Mouse (Mus musculus): ENCODE results near the gene Tmem35b. TPM values are rescaled to one million over a fixed set of nuclear protein-coding genes. Genes with fewer than 3 reads are reported as not detected.

Gene Tmem35b
- polyA plus RNA-seq, 1 experiment, result 2.2 TPM

- H3K4me3 ChIP-seq (replicated peaks), result no peak overlapping the region
- no peaks in the 10 kb centered on the region for H3K36me3 ChIP-seq (replicated peaks; ENCODE audit: low read length)
- peaks cover 41% of the 10 kb centered on the region for H3K27me3 ChIP-seq (replicated peaks)
- H3K9me3 ChIP-seq, result 0 out of 2 replicates have a peak, but pooled peaks cover 3% of the 10 kb centered on the region
- peaks cover 8% of the 10 kb centered on the region for H3K4me1 ChIP-seq
- TF ChIP-seq FLI1 (IDR thresholded peaks at IDR 0.05; ENCODE audit: low read length), result no peak
- no peak for TF ChIP-seq GATA1 (IDR thresholded peaks at IDR 0.05; ENCODE audit: borderline replicate concordance, low read length)
These were observed 40.4 kb downstream of the Tmem35b start for GRCm38 (mm10) chr4:127163926-127164325.

GRCm38 (mm10) chr4:127167096-127167495, 43.6 kb downstream of the Tmem35b start:
- Histone ChIP-seq H3K4me1 (peaks cover 19% of the 10 kb centered on the region), H3K27me3 (replicated peaks) (peaks cover 67% of the 10 kb centered on the region), H3K9me3 (0 out of 2 replicates have a peak, but pooled peaks cover 3% of the 10 kb centered on the region), H3K4me3 (replicated peaks) (no peak overlapping the region), H3K36me3 (replicated peaks; ENCODE audit: low read length) (no peaks in the 10 kb centered on the region)
- no peak for TF ChIP-seq GATA1 (IDR thresholded peaks at IDR 0.05; ENCODE audit: borderline replicate concordance, low read length)
- no peak for TF ChIP-seq FLI1 (IDR thresholded peaks at IDR 0.05; ENCODE audit: low read length)

DNA sequence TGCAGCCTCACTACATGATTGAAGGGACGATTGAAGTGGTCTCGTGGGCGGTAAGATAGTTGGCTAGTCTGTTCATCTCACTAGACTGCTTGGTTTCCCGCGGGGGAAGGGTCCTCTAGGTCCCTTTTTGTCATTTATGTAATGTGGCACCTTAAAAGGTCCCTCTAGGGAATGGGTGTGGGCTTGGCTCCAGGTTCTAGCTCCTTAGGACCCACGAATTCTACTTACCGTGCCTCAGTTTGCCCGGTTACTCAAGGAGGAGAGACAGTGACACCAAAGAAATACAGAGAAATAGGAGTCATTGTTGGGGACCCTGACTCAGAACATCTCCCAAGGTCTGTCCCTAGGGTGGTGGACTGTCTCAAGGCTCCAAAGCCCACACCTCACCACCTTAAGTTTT, 44.2 kb downstream of the Tmem35b start:
- Histone ChIP-seq H3K4me1 (peaks cover 19% of the 10 kb centered on the region), H3K9me3 (0 out of 2 replicates have a peak, but pooled peaks cover 3% of the 10 kb centered on the region), H3K4me3 (replicated peaks) (no peak overlapping the region), H3K27me3 (replicated peaks) (peaks cover 74% of the 10 kb centered on the region), H3K36me3 (replicated peaks; ENCODE audit: low read length) (no peaks in the 10 kb centered on the region)
- no peak for TF ChIP-seq FLI1 (IDR thresholded peaks at IDR 0.05; ENCODE audit: low read length)
- no peak for TF ChIP-seq GATA1 (IDR thresholded peaks at IDR 0.05; ENCODE audit: borderline replicate concordance, low read length)

- Histone ChIP-seq H3K9me3 (0 out of 2 replicates have a peak, but pooled peaks cover 3% of the 10 kb centered on the region), H3K4me1 (peaks cover 19% of the 10 kb centered on the region), H3K36me3 (replicated peaks; ENCODE audit: low read length) (no peaks in the 10 kb centered on the region), H3K27me3 (replicated peaks) (peaks cover 78% of the 10 kb centered on the region), H3K4me3 (replicated peaks) (peak overlapping the region; percentile 86)
- TF ChIP-seq GATA1 (IDR thresholded peaks at IDR 0.05; ENCODE audit: borderline replicate concordance, low read length) (no peak), FLI1 (IDR thresholded peaks at IDR 0.05; ENCODE audit: low read length) (no peak)
These were observed 44.9 kb downstream of the Tmem35b start for GRCm38 (mm10) chr4:127168211-127168913.

- H3K4me3 ChIP-seq (replicated peaks), result peak within 1 kb of the TSS; percentile 86
- TF ChIP-seq GATA1 (IDR thresholded peaks at IDR 0.05; ENCODE audit: borderline replicate concordance, low read length), result no peak
- no peak for TF ChIP-seq FLI1 (IDR thresholded peaks at IDR 0.05; ENCODE audit: low read length)
- H3K4me1 ChIP-seq, result peaks cover 19% of the 10 kb centered on the region
- H3K9me3 ChIP-seq, result 0 out of 2 replicates have a peak, but pooled peaks cover 3% of the 10 kb centered on the region
- H3K36me3 ChIP-seq (replicated peaks; ENCODE audit: low read length), result no peaks in the 10 kb centered on the region
- peaks cover 74% of the 10 kb centered on the region for H3K27me3 ChIP-seq (replicated peaks)
These were observed 45.4 kb downstream of the Tmem35b start, which contains the start of gene Dlgap3 for GRCm38 (mm10) chr4:127168914-127169345. Dlgap3 (plus strand) TSS chr4:127169204.

GRCm38 (mm10) chr4:127169346-127170221, 46.1 kb downstream of the Tmem35b start:
- TF ChIP-seq GATA1 (IDR thresholded peaks at IDR 0.05; ENCODE audit: borderline replicate concordance, low read length) (no peak), FLI1 (IDR thresholded peaks at IDR 0.05; ENCODE audit: low read length) (no peak)
- Histone ChIP-seq H3K36me3 (replicated peaks; ENCODE audit: low read length) (no peaks in the 10 kb centered on the region), H3K4me1 (peaks cover 19% of the 10 kb centered on the region), H3K9me3 (0 out of 2 replicates have a peak, but pooled peaks cover 3% of the 10 kb centered on the region), H3K27me3 (replicated peaks) (peaks cover 71% of the 10 kb centered on the region), H3K4me3 (replicated peaks) (peak overlapping the region; percentile 86)

- no peaks in the 10 kb centered on the region for H3K36me3 ChIP-seq (replicated peaks; ENCODE audit: low read length)
- H3K4me3 ChIP-seq (replicated peaks), result no peak overlapping the region
- TF ChIP-seq GATA1 (IDR thresholded peaks at IDR 0.05; ENCODE audit: borderline replicate concordance, low read length) (no peak), FLI1 (IDR thresholded peaks at IDR 0.05; ENCODE audit: low read length) (no peak)
- peaks cover 19% of the 10 kb centered on the region for H3K4me1 ChIP-seq
- 0 out of 2 replicates have a peak, but pooled peaks cover 3% of the 10 kb centered on the region for H3K9me3 ChIP-seq
- peaks cover 69% of the 10 kb centered on the region for H3K27me3 ChIP-seq (replicated peaks)
These were observed 47.4 kb downstream of the Tmem35b start for GRCm38 (mm10) chr4:127170866-127171265.

GRCm38 (mm10) chr4:127171341-127171905, 47.9 kb downstream of the Tmem35b start:
- TF ChIP-seq FLI1 (IDR thresholded peaks at IDR 0.05; ENCODE audit: low read length) (no peak), GATA1 (IDR thresholded peaks at IDR 0.05; ENCODE audit: borderline replicate concordance, low read length) (no peak)
- no peaks in the 10 kb centered on the region for H3K36me3 ChIP-seq (replicated peaks; ENCODE audit: low read length)
- peaks cover 70% of the 10 kb centered on the region for H3K27me3 ChIP-seq (replicated peaks)
- 0 out of 2 replicates have a peak, but pooled peaks cover 3% of the 10 kb centered on the region for H3K9me3 ChIP-seq
- peaks cover 19% of the 10 kb centered on the region for H3K4me1 ChIP-seq
- no peak overlapping the region for H3K4me3 ChIP-seq (replicated peaks)

GRCm38 (mm10) chr4:127172119-127172518, 48.6 kb downstream of the Tmem35b start:
- no peak overlapping the region for H3K4me3 ChIP-seq (replicated peaks)
- H3K27me3 ChIP-seq (replicated peaks), result peaks cover 69% of the 10 kb centered on the region
- TF ChIP-seq FLI1 (IDR thresholded peaks at IDR 0.05; ENCODE audit: low read length) (no peak), GATA1 (IDR thresholded peaks at IDR 0.05; ENCODE audit: borderline replicate concordance, low read length) (no peak)
- H3K9me3 ChIP-seq, result no peaks in the 10 kb centered on the region
- peaks cover 19% of the 10 kb centered on the region for H3K4me1 ChIP-seq
- no peaks in the 10 kb centered on the region for H3K36me3 ChIP-seq (replicated peaks; ENCODE audit: low read length)

All from megakaryocyte, embryonic 14.5 days (primary cell).